Mouse (Mus musculus) liver, adult 2 months (tissue): ENCODE data around the gene Magi2. TPM values are rescaled to one million over a fixed set of nuclear protein-coding genes. Genes with fewer than 3 reads are reported as not detected.

Experiments
- DNase-seq: peaks from one replicate; pipeline ENCODE4 v3.0.0-alpha.2; 2011; ENCODE audit warnings: low read depth, low spot score; ENCODE audit errors: extremely low read depth
- H3K27ac ChIP-seq: fragments of 200-500 bp; replicated peaks from 2 replicates; pipeline ENCODE4 v1.5.1; 2012; ENCODE audit warnings: low read depth, mild to moderate bottlenecking, control low read depth, inconsistent platforms, low read length; ENCODE audit not compliant: insufficient read depth
- H3K27me3 ChIP-seq: fragments of 200-500 bp; 2 replicates; pipeline ENCODE4 v1.6.1; 2012; ENCODE audit warnings: mild to moderate bottlenecking, moderate library complexity, low read length, inconsistent platforms; ENCODE audit not compliant: control insufficient read depth, insufficient read depth
- H3K36me3 ChIP-seq: fragments of 200-500 bp; 2 replicates; pipeline ENCODE4 v1.6.1; 2012; ENCODE audit warnings: low read length, inconsistent platforms; ENCODE audit not compliant: control insufficient read depth, insufficient read depth
- H3K4me1 ChIP-seq: fragments of 200-500 bp; 2 replicates; pipeline ENCODE4 v1.6.1; 2011; ENCODE audit warnings: low read length; ENCODE audit not compliant: control insufficient read depth, insufficient read depth
- H3K4me3 ChIP-seq: fragments of 200-500 bp; 2 replicates; pipeline ENCODE4 v1.5.1; 2011; ENCODE audit warnings: low read depth, mild to moderate bottlenecking, control low read depth, low read length, moderate library complexity; ENCODE audit not compliant: insufficient read depth
- H3K79me2 ChIP-seq: fragments of 200-500 bp; 2 replicates; pipeline ENCODE4 v1.6.1; 2012; ENCODE audit warnings: inconsistent platforms, mild to moderate bottlenecking, low read length, moderate library complexity; ENCODE audit not compliant: control insufficient read depth, insufficient read depth
- H3K9ac ChIP-seq: fragments of 200-500 bp; 2 replicates; pipeline ENCODE4 v1.6.1; 2012; ENCODE audit warnings: low read depth, mild to moderate bottlenecking, control low read depth, inconsistent platforms, low read length
- CTCF ChIP-seq: fragments of 200-500 bp; IDR thresholded peaks from 2 replicates; pipeline ENCODE4 v1.5.1; 2011; ENCODE audit warnings: low read depth, low read length, control low read depth
- POLR2A ChIP-seq: fragments of 200-500 bp; IDR thresholded peaks from 2 replicates; pipeline ENCODE4 v1.6.1; 2011; ENCODE audit warnings: low read length, control low read depth; ENCODE audit not compliant: insufficient read depth; ENCODE audit errors: extremely low read depth
- WGBS: fragments of 180-500 bp; shearing (Covaris S2); methylation state at CpG from one replicate; pipeline ENCODE4 v1.1.7; 2018; 5-methylcytosine and 5-hydroxymethylcytosine counted together
- polyA plus RNA-seq: library from polyadenylated mRNA; depleted of rRNA; stranded (reverse); fragments of >200 nt; gene quantifications from 2 replicates; pipeline ENCODE4 v1.2.3, GENCODE M21; 2012
- total RNA-seq: library from RNA; depleted of rRNA; stranded (reverse); fragments of >200 nt; gene quantifications from 2 replicates; pipeline ENCODE4 v1.2.3, GENCODE M21; 2014

The Magi2 gene
- total and polyA plus RNA-seq, 2 experiments: 0.06 to 0.18 TPM

- no peaks in the 10 kb centered on the region for H3K79me2 ChIP-seq
- no peak for DNase-seq
- TF ChIP-seq POLR2A: no peak
- no peak for TF ChIP-seq CTCF
- no peaks in the 10 kb centered on the region for H3K36me3 ChIP-seq
- 92% methylated on average over 6 of the region's 6 CpGs for WGBS
- no peaks in the 10 kb centered on the region for H3K4me1 ChIP-seq
- no peak overlapping the region for H3K4me3 ChIP-seq
- H3K27ac ChIP-seq: no peak overlapping the region
- H3K9ac ChIP-seq: no peak overlapping the region
- no peaks in the 10 kb centered on the region for H3K27me3 ChIP-seq
Measured at GRCm38 (mm10) chr5:20679920-20680319, 1453.1 kb downstream of the Magi2 start.

- peak; percentile 12 for DNase-seq
- Histone ChIP-seq H3K9ac (no peak overlapping the region), H3K4me1 (no peaks in the 10 kb centered on the region), H3K4me3 (no peak overlapping the region), H3K79me2 (no peaks in the 10 kb centered on the region), H3K27ac (no peak overlapping the region), H3K27me3 (no peaks in the 10 kb centered on the region), H3K36me3 (no peaks in the 10 kb centered on the region)
- WGBS: 82% methylated on average over 15 of the region's 15 CpGs
- no peak for TF ChIP-seq POLR2A
- no peak for TF ChIP-seq CTCF
Measured at GRCm38 (mm10) chr5:20680833-20681530, 1454.1 kb downstream of the Magi2 start.

DNA sequence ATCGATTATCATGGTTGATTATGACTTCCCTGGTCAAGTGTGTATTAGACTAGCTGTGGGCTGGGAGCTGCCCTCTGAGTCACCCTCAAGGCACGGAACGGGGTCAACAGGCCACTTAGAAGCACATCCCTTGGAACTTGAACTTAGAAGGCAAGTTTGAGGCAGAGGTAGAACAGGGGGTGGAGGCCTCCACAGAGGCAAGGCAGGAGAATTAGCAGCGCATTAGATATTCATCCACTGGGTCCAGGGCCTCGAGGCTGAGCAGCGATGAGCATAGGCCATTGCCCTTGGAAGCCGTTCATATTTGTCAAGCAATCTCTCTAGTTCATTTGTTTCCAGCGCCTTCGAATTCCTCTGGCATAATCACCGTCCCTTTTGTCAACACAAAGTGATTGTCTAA lies 1454.8 kb downstream of the Magi2 start:
- Histone ChIP-seq H3K4me3 (no peak overlapping the region), H3K4me1 (no peaks in the 10 kb centered on the region), H3K27me3 (no peaks in the 10 kb centered on the region), H3K79me2 (no peaks in the 10 kb centered on the region), H3K36me3 (no peaks in the 10 kb centered on the region), H3K27ac (no peak overlapping the region), H3K9ac (no peak overlapping the region)
- 83% methylated on average over 10 of the region's 10 CpGs for WGBS
- no peak for DNase-seq
- no peak for TF ChIP-seq POLR2A
- TF ChIP-seq CTCF: no peak

- no peak overlapping the region for H3K4me3 ChIP-seq
- H3K36me3 ChIP-seq: no peaks in the 10 kb centered on the region
- H3K27me3 ChIP-seq: no peaks in the 10 kb centered on the region
- H3K27ac ChIP-seq: no peak overlapping the region
- no peak overlapping the region for H3K9ac ChIP-seq
- H3K79me2 ChIP-seq: no peaks in the 10 kb centered on the region
- 87% methylated on average over 7 of the region's 7 CpGs for WGBS
- no peaks in the 10 kb centered on the region for H3K4me1 ChIP-seq
- TF ChIP-seq CTCF (no peak), POLR2A (no peak)
- DNase-seq: no peak
Measured at GRCm38 (mm10) chr5:20682208-20682607, 1455.4 kb downstream of the Magi2 start.

GRCm38 (mm10) chr5:20684112-20684511 lies 1457.3 kb downstream of the Magi2 start:
- Histone ChIP-seq H3K27me3 (no peaks in the 10 kb centered on the region), H3K79me2 (no peaks in the 10 kb centered on the region), H3K27ac (no peak overlapping the region), H3K4me3 (no peak overlapping the region), H3K9ac (no peak overlapping the region), H3K36me3 (no peaks in the 10 kb centered on the region), H3K4me1 (no peaks in the 10 kb centered on the region)
- 61% methylated on average over 6 of the region's 6 CpGs for WGBS
- DNase-seq: no peak
- no peak for TF ChIP-seq CTCF
- TF ChIP-seq POLR2A: no peak

- no peaks in the 10 kb centered on the region for H3K4me1 ChIP-seq
- TF ChIP-seq POLR2A: no peak
- TF ChIP-seq CTCF: no peak
- 97% methylated on average over 3 of the region's 3 CpGs for WGBS
- H3K9ac ChIP-seq: no peak overlapping the region
- H3K36me3 ChIP-seq: no peaks in the 10 kb centered on the region
- no peak overlapping the region for H3K4me3 ChIP-seq
- no peak for DNase-seq
- H3K27me3 ChIP-seq: no peaks in the 10 kb centered on the region
- H3K79me2 ChIP-seq: no peaks in the 10 kb centered on the region
- H3K27ac ChIP-seq: no peak overlapping the region
Measured at GRCm38 (mm10) chr5:20692230-20692629, 1465.4 kb downstream of the Magi2 start.
